Mouse (Mus musculus) inflammation-experienced regulatory T-cells, adult 6 months (primary cell): Measurements from ENCODE around the gene Polr2f. TPM values are rescaled to one million over a fixed set of nuclear protein-coding genes. Genes with fewer than 3 reads are reported as not detected.

Source experiments
- ATAC-seq: one replicate; pipeline ENCODE4 v1.8.0; 2017
- polyA plus RNA-seq, 3 experiments: library from polyadenylated mRNA; unstranded; fragments of 100-300 nt; shearing (Covaris generic); gene quantifications; one replicate each; pipeline ENCODE4 v1.2.1; 2017

Polr2f gene
- 100 to 1,000 TPM; 109 to 122 (median 116) TPM for polyA plus RNA-seq

DNA sequence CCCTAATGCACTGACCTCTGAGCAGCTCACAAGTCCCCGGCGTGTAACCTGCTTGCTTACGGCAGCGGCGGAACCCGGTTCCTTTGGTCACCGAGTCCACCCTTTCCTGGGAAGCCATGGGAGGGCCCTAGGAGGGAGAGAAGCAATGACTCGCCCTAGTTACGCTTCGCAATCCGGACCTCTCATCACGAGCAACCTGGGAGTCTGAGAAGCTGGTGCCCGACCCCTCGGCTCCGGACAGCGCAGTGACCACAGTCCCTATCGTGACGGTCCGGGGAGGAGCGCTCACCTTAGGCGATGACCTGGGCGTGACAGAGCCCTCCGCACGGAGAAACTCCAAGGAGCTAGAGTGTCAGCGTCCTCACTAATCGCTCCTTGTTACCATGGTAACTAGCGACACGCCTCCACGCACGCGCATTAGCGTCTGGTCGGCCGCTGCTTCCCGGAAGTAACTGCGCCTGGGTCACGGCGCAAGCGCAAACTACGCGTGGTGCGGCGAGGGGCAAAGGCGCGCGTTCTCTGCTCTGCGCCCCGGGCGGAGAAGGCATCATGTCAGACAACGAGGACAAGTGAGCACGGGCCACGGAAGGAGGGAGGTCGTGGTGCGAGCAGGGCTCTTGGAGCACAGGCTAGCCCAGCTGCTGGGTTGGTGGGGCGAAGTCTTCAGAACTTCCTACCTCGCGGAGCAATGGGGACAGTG, at the start of gene Polr2f, which contains the start of gene 1700088E04Rik:
TSS of gene Polr2f (plus strand) at position 144 of the 700 bp plus-strand sequence.
TSS of gene 1700088E04Rik (minus strand) at position 388 of the 700 bp plus-strand sequence.
- ATAC-seq: peak; percentile 86

DNA sequence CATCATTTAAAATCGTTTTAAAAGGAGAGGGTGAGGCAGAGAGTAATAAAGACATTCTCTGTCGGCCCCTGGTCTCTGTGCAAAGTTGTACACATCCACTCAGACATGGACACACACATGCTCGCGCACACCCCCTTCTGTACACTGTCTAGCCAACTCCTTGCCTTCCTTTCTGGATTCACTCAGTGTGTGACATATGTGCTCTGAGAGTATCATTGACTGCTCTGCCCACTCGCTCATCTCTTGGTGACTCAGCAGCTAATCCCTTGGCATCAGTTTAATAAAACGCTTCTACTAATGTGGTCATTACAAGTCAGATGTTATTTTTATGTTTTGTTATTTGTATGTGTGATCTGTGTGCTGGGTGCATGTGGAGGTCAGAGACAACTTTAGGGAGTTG, 48.5 kb upstream of the Polr2f start:
- ATAC-seq: no peak

DNA sequence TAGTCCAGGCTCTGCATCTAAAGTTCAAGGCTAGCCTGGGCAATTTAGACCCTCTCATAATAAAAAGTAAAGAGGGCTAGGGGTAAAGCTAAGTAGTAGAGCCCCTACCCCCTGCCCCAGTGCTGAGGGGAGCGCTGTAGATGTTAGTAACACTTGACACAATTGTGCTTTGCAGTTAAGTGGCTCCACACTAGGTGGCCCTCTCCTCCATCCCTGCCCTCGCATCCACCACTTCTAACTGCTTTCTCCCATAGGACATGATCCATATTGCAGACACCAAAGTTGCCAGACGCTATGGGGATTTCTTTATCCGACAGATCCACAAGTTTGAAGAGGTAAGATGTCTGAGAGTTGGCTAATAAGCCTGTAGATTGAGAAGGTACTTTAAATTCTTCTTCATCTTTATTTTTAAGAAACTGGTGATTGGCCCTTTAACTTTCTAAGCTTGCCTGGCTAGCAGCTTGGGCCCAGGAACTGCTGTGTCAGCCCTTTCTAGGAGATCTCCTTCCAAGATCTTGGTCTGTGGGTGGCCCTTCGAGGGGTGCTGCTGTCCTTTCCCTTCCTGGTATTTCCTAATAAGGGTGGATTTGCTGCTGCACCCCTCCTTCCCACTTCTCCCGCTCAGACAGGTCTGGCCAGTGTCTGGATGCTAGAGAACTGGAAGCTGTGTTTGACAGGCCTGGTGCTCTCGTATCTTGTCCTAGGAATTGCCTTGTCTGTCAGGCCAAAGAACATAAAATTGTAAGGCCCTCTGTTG, 47.5 kb upstream of the Polr2f start:
- ATAC-seq: no peak

DNA sequence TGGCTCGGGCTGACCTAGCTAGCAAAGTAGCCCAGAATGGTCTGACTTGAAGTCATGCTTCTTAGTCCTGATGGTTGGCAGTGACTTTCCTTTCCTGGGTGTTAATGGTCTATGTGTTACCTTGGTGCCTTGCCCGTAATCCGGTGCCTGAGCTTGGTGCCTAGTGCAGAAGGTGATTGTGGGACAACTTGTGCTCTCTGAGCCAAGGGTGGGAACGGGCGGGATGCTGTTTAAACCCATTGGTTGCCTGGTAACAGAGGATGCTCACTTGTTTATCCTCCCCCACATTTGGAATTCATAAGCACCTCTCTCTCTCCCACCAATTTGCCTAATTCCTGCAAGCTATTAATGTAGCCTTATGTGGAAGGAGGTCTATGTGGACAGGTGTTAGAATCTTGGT, 45.3 kb upstream of the Polr2f start:
- no peak for ATAC-seq

DNA sequence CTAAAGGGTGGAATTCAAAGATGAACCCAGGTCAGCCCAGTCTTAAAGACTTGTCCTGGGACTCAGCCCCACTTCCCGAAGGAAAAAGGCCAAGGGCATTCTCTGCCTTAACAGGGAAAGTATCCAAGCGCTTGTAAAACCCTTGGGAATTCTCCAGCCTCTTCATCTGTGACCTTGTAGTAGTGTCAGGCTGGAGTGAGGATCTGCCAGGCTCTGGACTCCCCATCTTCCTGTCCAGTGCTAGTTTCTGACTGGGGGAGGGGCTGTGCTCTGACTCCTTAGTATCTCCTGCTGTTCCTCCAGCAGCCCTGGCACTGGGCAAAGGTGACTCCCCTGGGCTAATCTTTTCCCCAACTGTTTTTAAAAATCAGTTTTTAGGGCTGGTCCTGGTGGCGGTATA, 44.3 kb upstream of the Polr2f start:
- ATAC-seq: no peak

DNA sequence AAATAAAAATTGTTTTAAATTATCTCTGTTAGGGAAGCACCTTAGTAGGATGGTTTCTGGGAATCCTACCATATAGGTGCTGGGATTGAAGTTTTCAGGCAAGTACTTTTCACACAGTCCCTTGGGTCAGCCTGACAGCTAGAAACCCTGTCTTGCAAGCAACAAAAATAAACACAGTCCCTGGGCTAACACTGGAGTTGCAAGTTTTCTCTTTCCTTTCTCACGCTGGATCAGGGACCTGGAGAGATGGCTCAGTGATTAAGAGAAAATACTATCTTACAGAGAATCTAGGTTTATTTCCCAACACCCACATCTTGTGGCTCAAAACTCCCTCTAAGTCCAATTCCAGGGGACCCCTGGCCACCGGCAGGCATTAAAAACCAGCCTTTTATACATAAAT, 43.7 kb upstream of the Polr2f start:
- no peak for ATAC-seq

DNA sequence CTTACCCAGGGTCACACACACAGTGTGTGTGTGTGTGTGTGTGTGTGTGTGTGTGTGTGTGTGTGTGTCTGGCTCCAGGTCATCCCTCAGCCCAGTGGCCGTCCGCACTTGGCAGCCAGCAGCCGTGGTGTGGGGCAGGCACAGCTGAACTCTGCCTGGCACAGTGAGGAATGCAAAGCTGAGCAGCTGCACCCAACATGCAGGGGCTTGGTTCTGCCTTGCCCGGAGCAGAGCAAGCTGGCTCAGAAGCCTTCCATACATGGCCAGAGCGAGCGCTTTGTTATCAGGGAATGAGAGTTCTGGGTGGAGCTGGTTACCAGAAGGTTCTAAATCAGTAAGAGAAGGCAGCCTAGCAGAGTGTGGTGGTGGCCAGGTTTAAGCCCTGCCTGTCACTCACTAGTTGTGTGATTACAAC, 43.2 kb upstream of the Polr2f start:
- no peak for ATAC-seq

DNA sequence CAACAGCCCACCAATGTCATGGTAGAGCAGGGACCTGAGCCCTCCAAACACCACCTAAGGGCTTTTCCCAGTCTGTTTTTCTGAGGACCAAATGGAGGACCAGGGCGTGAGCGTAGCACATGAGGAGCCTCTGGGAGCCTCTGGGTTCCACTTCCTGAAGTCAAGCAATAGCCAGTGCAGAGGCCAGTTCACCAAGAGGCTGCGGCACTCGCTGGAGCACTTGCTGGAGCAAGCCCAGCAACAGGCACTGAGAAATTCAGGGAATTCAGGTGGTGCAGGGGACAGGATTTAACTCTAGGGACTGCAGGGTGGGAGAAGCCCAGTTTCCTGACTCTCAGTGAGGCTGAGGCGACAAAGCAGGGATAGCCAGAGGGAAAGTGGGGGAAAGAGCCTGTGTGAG, 42.6 kb upstream of the Polr2f start:
- ATAC-seq: no peak

DNA sequence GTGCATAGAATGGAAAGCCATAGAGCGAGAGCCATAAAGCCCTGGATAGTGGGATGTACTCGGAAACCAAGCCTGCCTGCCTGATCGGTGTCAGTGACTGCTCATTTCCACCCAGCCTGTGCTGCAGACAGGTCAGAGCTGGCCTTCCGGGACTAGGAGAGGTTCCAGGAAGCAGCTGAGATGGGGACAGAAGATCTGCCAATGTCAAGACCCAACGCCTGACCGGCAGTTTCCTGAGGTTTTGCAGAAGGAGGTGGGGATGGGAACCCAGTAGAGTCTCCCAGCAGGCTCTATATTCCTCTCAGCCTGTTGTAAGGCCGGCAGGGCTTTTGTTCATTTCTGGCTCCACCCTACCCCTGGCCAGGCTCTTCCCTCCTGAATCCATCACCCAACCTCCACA, 41.9 kb upstream of the Polr2f start:
- no peak for ATAC-seq

DNA sequence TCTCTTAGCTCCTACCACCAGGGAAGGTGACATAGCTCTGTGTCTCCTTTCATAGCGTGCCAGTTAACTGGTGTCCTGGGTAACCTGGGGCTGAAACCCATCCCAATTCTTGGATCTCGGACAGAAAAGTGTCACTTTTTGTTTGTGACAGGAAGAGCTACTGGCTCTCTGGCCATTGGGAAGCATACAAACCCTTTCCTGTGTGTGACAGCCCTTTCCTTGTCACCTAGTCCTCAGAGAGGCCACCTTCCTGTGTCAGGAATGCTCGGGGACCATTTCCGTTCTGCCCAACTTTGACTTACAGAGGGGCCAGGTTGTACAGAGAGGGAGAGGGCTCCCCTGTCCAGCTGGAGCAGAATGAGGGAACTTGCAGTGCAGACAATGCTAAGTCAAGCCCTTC, 41.4 kb upstream of the Polr2f start:
- no peak for ATAC-seq

DNA sequence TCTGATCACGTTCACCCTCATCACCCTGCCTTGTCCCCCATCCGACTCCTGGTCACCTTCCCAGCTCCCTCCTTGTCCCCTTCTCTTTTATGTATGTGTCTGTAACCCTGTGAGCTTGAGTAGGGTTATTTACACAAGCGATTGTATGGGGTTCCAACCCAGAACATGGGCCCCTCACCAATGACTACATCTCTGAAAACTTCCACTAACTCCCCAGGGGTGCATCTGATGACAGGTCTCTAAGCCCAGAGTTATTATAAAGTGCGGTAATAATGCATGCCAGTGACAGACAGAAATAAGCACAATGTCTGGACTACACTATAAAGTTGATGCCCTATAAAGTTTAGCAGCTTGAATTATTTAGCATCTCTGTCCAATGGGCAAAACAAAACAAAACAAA, 40.4 kb upstream of the Polr2f start:
- ATAC-seq: no peak

DNA sequence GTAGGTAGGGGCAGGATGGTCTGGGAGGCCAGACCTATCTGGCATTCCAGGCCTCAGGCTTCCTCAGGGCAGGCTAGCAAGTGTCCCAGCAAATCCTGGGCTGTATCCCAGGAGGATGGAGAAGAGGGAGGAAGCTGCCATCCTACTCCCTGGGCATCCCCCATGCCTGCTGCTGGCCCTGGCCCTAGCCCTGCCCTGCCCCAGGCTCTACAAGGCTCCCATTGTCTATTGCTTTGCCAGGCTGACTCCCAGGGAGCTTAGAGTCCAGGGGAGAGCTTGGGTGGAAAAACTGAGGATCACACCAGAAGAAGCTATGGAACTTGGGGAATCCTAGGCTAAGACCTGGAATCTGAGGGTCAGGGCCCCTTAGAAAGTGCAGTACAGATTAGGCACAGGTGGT, 39.3 kb upstream of the Polr2f start:
- no peak for ATAC-seq

DNA sequence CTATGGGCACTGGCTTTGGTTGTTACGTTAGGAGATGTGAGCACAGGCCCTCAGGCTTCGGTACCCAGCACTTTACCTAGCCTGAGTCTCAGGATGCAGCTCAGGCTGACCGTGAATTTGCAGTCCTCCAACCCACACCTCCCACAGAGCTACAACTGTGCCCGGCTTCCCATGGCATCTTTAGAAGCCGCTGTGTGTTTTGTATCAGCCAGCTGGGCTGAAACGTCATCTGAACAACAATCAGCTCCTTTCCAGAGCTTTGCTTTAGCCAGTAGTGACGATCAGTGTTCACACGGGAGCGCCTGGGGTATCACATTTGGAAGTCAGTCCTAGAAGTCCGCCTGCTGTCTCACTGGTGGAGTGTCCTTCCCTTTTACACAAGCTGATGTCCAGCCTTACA, 37.5 kb upstream of the Polr2f start:
- no peak for ATAC-seq

DNA sequence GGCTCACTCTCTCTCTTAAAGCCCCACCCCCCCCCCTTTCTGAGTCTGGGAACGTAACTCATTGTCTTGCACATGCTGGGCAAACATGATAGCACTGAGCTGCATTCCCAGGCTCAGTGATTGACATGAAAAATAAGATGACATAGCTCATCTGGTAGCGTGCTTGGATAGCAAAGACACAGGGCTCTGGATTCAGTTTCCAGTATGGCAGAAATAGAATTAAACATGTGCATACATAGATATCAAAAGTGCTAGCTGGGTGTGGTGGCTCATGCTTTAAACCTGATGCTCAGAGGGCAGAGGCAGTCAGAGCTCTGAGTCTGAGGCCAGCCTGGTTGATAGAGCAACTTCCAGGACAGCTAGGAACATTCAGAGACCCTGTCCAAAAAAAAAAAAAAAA, 35.0 kb upstream of the Polr2f start:
- no peak for ATAC-seq

DNA sequence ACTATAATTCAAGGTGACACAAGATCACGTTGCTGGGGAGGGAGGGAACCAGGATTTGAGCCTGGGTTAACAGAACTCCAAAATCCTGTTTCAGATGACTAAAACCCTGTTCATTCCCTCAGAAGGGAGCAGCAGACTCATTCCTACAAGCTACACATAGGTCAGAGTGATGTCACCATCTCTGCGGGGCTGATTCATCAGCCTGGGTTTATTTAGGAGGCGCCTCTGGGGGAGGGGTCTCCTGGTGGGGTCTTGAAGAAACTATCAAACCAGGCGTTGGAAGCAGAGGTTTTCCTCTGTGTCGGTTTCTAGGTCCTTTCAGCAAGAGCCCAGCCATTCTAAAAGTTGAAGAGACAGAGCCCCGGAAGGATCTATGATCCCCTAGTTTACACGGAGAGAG, 32.8 kb upstream of the Polr2f start:
- no peak for ATAC-seq

DNA sequence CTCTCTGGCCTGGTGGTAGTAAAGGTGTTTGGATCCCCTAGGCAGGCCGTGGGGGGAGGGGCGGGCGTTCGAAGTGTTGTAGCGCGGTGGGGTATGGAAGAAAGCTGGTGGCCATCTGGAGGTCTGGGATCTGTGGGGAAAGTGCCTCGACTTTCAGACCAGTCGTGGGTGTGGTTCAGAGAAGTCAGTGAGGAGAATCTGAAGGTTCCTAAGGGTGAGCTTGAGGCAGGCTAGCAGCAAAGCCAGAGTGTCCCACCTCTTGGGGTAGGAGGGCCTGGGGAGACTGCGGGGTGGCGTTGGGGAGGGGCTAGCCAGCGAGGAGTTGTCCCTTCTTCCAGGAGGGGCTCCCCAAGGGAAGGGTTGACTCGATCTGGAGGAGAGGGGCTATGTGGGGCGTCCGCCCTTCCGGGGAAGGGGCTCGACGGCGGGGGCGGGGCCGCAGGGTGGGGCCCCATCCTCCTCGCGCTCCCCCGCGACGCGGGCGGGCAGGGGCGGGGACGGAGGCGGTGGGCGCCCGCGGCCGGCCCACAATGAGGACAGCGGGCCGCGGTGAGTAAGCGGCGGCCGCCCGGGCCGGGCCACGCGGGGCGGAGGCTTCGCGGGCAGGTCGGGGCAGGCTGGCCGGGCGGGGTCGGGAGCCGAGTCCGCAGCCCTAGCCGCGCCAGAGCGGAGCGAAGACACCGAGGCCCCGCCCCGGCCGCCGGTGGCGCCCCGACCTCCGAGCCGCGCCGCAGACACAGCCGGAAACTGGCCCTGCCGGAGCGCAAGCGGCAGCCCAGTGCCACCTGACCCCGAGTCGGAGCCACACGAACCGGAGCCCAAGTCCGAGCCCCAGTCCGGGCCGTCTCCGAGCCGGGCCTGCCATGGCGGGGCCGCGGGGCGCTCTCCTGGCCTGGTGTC, 32.1 kb upstream of the Polr2f start, which contains the start of gene Micall1:
TSS of gene Micall1 (plus strand) at position 478 of the 900 bp plus-strand sequence.
- peak; percentile 75 for ATAC-seq

DNA sequence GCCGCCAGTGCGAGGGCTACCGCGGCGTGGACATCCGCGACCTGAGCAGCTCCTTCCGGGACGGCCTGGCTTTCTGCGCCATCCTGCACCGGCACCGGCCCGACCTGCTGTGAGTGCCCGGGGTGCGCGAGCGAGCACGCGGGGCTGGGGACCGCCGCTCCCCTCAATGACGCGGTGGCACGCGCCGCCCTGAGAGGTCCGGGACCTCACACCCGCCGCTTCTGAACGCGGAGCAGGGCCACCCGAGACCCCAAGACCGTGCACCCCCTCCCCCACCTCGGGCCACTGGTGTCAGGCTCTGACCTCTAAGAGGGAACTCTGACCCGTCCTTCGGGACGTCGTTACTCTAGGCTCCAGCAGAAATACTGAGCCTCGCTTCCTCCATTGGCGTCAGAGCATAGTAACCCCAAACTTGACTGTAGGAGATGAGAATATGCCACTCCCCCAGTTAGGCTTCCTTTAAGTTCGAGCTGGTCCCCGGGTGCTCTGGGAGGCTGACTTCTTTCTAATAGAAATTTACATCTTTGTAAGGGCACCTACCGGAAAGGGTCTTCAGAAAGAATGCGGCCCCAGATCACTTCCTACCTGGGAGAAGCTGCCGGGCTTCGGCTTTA, 31.4 kb upstream of the Polr2f start:
- ATAC-seq: peak; percentile 64

DNA sequence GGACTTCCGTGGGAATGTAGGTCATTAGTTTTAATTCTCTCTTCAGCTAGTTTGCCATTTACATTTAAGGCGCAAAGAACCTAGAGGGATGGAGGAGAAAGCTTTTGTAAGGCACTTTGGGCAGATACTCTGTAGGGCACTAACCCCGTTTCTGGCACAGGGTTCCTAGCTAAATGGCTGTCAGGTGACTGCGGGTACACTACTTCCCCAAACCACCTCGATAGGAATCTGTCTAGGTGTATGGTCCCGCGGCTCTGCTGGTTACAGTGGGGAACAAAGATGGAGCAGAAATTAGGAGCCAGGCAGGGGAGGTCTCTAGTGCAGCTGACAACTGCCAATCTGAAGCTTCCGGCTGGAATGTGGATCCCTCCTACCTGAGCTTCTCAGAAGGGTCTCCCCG, 30.8 kb upstream of the Polr2f start:
- ATAC-seq: no peak

DNA sequence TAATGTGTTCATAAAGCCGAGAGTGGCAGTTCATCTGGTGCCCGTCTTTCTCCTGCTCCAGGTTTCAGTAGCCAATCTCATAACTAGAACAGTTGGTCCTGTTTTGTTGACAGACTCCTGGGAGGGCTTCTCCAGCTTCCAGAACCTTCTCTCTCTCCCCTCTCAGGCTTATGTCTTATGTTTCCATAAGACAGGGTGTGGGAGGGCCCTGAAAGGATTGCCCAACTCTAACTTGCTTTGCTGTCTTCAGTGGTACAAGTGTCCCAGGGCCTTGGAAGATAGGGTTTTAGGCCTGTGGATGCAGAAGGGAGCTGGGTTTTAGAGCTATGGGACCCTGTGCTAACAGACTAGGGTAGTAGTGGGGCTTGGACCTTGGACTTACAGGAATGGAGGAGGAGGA, 30.3 kb upstream of the Polr2f start:
- no peak for ATAC-seq

DNA sequence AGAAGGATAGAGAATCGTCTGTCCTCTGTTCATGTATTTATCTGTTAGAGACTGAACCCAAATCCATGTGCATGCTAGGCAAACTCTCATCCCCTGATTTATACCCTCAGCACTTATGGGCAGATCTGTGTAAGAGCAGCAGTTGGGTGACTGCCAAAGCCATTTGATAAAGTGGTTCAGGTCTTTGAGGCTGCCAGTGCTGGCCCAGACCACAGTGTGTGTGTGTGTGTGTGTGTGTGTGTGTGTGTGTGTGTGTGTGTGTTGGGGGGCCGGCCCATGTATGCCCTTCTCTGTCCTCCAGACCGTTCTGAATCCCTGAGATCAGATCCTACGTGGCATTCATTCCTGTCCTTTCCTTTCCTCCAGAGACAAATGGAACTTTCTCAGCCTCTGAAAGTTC, 29.0 kb upstream of the Polr2f start:
- ATAC-seq: no peak

DNA sequence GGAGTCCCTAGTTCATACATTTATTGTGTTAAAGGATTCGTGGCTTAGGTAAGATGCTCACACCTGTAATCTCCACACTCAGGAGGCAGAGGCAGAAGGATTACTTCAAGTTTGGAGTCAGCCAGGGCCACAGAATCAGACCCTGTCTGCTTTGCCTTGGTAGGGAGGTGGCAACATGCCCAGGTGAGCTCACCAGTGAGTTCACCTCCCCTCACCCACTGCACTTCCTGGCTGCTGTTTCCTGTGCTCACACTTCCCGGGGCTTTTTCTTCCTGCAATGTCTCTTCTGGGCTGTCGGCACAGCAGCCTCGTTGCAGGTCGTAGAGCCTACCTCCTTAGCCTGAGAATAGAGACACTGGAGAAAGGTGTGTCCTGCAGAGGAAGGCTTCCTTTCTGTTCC, 25.5 kb upstream of the Polr2f start:
- ATAC-seq: peak; percentile 93

DNA sequence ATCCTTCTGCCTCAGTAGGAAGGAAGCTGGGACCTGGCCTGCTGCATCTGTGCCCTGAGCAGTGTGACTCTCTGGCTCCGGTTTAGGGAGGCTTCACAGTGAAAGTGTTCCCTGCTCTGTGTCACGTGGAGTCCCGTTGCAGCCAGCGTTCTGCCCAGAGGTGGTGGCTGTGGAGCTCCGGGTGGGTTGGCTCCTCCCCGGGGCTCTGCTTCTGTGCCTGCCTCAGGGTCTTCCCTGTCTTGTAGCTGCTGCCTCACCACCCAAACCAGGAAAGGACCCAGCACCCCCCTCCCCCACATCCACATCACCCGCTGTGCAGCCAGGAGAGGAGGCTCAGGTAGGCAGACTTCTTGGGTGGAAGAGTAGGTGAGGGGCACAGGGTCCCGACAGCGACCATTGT, 21.3 kb upstream of the Polr2f start:
- ATAC-seq: no peak

DNA sequence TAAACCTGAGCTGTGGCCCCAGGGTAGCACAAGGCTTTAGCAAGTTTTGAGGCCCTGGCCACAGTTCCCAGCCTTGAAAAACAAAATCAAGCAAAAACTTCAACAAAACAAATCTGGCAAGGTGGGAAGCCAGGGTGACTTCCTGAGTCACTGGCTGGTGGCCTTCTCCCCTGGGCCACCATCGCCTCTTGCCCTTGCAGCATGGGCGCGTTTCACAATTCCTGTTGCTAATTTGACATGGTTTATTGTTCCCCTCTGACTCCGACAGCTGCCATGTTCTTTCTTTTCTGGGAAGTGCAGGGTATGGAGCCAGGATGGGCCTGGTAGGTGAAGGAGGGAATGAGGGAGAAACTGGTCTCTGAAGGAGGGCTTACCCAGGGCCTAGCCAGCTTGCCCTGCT, 18.7 kb upstream of the Polr2f start:
- no peak for ATAC-seq
